Mouse (Mus musculus) duodenum, adult 2 months (tissue): ENCODE data around the gene Wfdc15b. TPM values are rescaled to one million over a fixed set of nuclear protein-coding genes. Genes with fewer than 3 reads are reported as not detected.

Source experiments
- polyA plus RNA-seq: library from polyadenylated mRNA; depleted of rRNA; stranded (reverse); fragments of >200 nt; gene quantifications from 2 replicates; pipeline ENCODE4 v1.2.3, GENCODE M21; 2012; ENCODE audit warnings: low replicate concordance; rRNA removed

Wfdc15b gene
- polyA plus RNA-seq, result 0.31 and 2.6 TPM in 2 replicates

GRCm38 (mm10) chr2:164221522-164221921, at the start of gene Wfdc15b:
Wfdc15b (minus strand) TSS chr2:164221660.

GRCm38 (mm10) chr2:164256540-164256939, 35.1 kb upstream of the Wfdc15b start, which contains the start of gene Svs3b:
Svs3b (minus strand) TSS chr2:164256640.

GRCm38 (mm10) chr2:164238366-164238765, 16.9 kb upstream of the Wfdc15b start, which contains the start of gene Svs2:
Svs2 (minus strand) TSS chr2:164238466.

GRCm38 (mm10) chr2:164199626-164200327, 21.7 kb downstream of the Wfdc15b start, which contains the start of gene Wfdc15a:
Wfdc15a (minus strand) TSS chr2:164200130.

GRCm38 (mm10) chr2:164190576-164190975, 30.9 kb downstream of the Wfdc15b start, which contains the start of gene Wfdc12:
Wfdc12 (minus strand) TSS chr2:164190608.

GRCm38 (mm10) chr2:164182692-164183255, 38.7 kb downstream of the Wfdc15b start, which contains the start of gene Wfdc5:
Wfdc5 (minus strand) TSS chr2:164182742.

GRCm38 (mm10) chr2:164170902-164171301, 50.6 kb downstream of the Wfdc15b start, which contains the start of gene Kcns1:
Kcns1 (minus strand) TSS chr2:164171113.

Other genes starting within 250 kb of the Wfdc15b start
- gene Ywhab, start 226.7 kb downstream of the Wfdc15b start, polyA plus RNA-seq, result 26.3 and 27.4 TPM in 2 replicates
- 0.11 and 0.55 TPM in 2 replicates for gene Pabpc1l, start 196.2 kb downstream of the Wfdc15b start, polyA plus RNA-seq
- gene Stk4, start 151.3 kb downstream of the Wfdc15b start, polyA plus RNA-seq, result 4.9 and 5.9 TPM in 2 replicates
- 34.6 and 34.9 TPM in 2 replicates for gene Tomm34, start 150.5 kb downstream of the Wfdc15b start, polyA plus RNA-seq
- 0.11 TPM in 1 of 2 replicates, not detected in the other for gene Kcns1, start 50.5 kb downstream of the Wfdc15b start, polyA plus RNA-seq
- not detected in 2 replicates for gene Wfdc5, start 38.9 kb downstream of the Wfdc15b start, polyA plus RNA-seq
- gene Wfdc12, start 31.1 kb downstream of the Wfdc15b start, polyA plus RNA-seq, result not detected in 2 replicates
- gene Wfdc15a, start 21.5 kb downstream of the Wfdc15b start, polyA plus RNA-seq, result not detected in 2 replicates
- not detected in 2 replicates for gene Svs2, start 16.8 kb upstream of the Wfdc15b start, polyA plus RNA-seq
- gene Svs3b, start 35.0 kb upstream of the Wfdc15b start, polyA plus RNA-seq, result not detected in 2 replicates
- gene Svs4, start 56.8 kb upstream of the Wfdc15b start, polyA plus RNA-seq, result not detected in 2 replicates
- gene Svs3a, start 67.6 kb upstream of the Wfdc15b start, polyA plus RNA-seq, result not detected in 2 replicates
- gene Svs6, start 95.1 kb upstream of the Wfdc15b start, polyA plus RNA-seq, result not detected in 2 replicates
- gene Svs5, start 111.1 kb upstream of the Wfdc15b start, polyA plus RNA-seq, result not detected in 2 replicates
- gene Slpi, start 167.4 kb upstream of the Wfdc15b start, polyA plus RNA-seq, result 9.0 and 13.9 TPM in 2 replicates
- gene Rbpjl, start 181.5 kb upstream of the Wfdc15b start, polyA plus RNA-seq, result 0.17 and 70.7 TPM in 2 replicates
- 0.81 and 1.6 TPM in 2 replicates for gene Matn4, start 183.5 kb upstream of the Wfdc15b start, polyA plus RNA-seq
- 26.7 and 44.6 TPM in 2 replicates for gene Sdc4, start 222.2 kb upstream of the Wfdc15b start, polyA plus RNA-seq
- gene Sys1, start 235.3 kb upstream of the Wfdc15b start, polyA plus RNA-seq, result 289 and 485 TPM in 2 replicates
- gene Gm20458, start 239.3 kb upstream of the Wfdc15b start, polyA plus RNA-seq, result 34.5 and 97.9 TPM in 2 replicates